ENCODE assay signal across 11 mouse cellular contexts in the genomic region with DNA sequence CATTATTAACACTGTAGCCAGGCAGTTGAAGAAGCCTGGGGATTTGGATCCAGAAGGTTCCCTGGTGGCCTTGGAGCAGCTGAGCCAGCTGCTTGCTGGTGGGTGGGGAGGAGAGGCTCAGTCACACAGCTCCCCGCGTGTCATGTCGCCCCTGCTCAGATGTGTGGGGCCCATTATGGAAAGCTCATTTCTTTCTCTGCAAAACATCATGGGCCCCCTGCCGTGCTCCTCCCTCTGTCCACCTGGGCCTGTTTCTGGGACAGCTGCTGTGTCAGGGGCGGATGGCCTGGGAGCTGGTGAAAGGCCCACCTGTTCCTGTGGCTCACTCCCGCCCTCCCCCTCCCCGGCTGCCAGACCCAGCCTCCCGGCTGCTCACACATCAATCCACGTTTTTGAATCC. TPM values are rescaled to one million over a fixed set of nuclear protein-coding genes. Genes with fewer than 3 reads are reported as not detected.
DNase-seq lines count a peak whose midpoint lies in the region; ATAC-seq and TF ChIP-seq lines count a peak whose summit lies in the region.
"Had no signal": no experiment of that assay in that cellular context is flagged by ENCODE, and none has a peak within 500 bp of the region (broad histone marks: within the 10 kb centered on the region; RNA-seq: fewer than 3 reads in every experiment).

No protein-coding gene starts in this region.

- DNase-seq in hindbrain, embryonic 11.5 days (ENCODE audit: low spot score), result peak; percentile 39
- DNase-seq in limb, embryonic 14.5 days (ENCODE audit: low spot score), result no peak
- peak; percentile 78 for DNase-seq in thymus, postnatal 0 days (ENCODE audit: low spot score)
- no peak for DNase-seq in spleen, postnatal 4 days (ENCODE audit: low spot score in 2 of 2)
- no peak for DNase-seq in adrenal gland, adult 18-20 months (ENCODE audit: low spot score in 2 of 2)
- DNase-seq: liver, embryonic 13.5 days had no signal

- H3K4me1 ChIP-seq in hindbrain, embryonic 11.5 days (replicated peaks; ENCODE audit: control insufficient read depth, insufficient read depth, low read length), result peaks cover 18% of the 10 kb centered on the region
- peaks cover 25% of the 10 kb centered on the region for H3K4me1 ChIP-seq in hindbrain, embryonic 16.5 days (ENCODE audit: control insufficient read depth, insufficient read depth, low read depth, low read length)
- H3K4me1 ChIP-seq in forebrain, embryonic 13.5 days, result peaks cover 39% of the 10 kb centered on the region
- H3K4me1 ChIP-seq in limb, embryonic 14.5 days (ENCODE audit: control insufficient read depth, insufficient read depth, low read length), result peaks cover 36% of the 10 kb centered on the region
- H3K4me1 ChIP-seq: liver, embryonic 13.5 days had no signal

- H3K36me3 ChIP-seq in hindbrain, embryonic 11.5 days (ENCODE audit: control insufficient read depth, insufficient read depth, low read length), result no peaks in the 10 kb centered on the region
- no peaks in the 10 kb centered on the region for H3K36me3 ChIP-seq in hindbrain, embryonic 16.5 days (ENCODE audit: control insufficient read depth, insufficient read depth, low read length)
- H3K36me3 ChIP-seq in forebrain, embryonic 13.5 days (ENCODE audit: poor library complexity, severe bottlenecking), result no peaks in the 10 kb centered on the region
- no peaks in the 10 kb centered on the region for H3K36me3 ChIP-seq in limb, embryonic 14.5 days (ENCODE audit: control insufficient read depth, insufficient read depth, low read length)
- H3K36me3 ChIP-seq: heart, embryonic 15.5 days; liver, embryonic 13.5 days had no signal

- no peak overlapping the region for H3K9ac ChIP-seq in hindbrain, embryonic 11.5 days (ENCODE audit: low read depth, low read length)
- H3K9ac ChIP-seq in hindbrain, embryonic 16.5 days (ENCODE audit: low read depth, low read length), result no peak overlapping the region
- H3K9ac ChIP-seq in forebrain, embryonic 13.5 days, result no peak overlapping the region
- H3K9ac ChIP-seq in limb, embryonic 14.5 days (ENCODE audit: low read depth, low read length, severe bottlenecking), result no peak overlapping the region
- H3K9ac ChIP-seq: heart, embryonic 15.5 days; liver, embryonic 13.5 days had no signal

- H3K27ac ChIP-seq in hindbrain, embryonic 11.5 days (ENCODE audit: low read depth, low read length), result no peak overlapping the region; the same call in 1 of the 2 replicates
- no peak overlapping the region for H3K27ac ChIP-seq in hindbrain, embryonic 16.5 days (ENCODE audit: low read depth, low read length)
- H3K27ac ChIP-seq in forebrain, embryonic 13.5 days, result no peak overlapping the region
- H3K27ac ChIP-seq in limb, embryonic 14.5 days (replicated peaks; ENCODE audit: low read depth, low read length), result no peak overlapping the region
- H3K27ac ChIP-seq: heart, embryonic 15.5 days; liver, embryonic 13.5 days had no signal

- peak; percentile 34 for ATAC-seq in hindbrain, embryonic 11.5 days (ENCODE audit: low FRiP score)
- ATAC-seq in hindbrain, embryonic 16.5 days, result no peak
- ATAC-seq in forebrain, embryonic 13.5 days, result peak; percentile 28; the same call in 1 of the 2 replicates
- ATAC-seq in limb, embryonic 14.5 days (ENCODE audit: low FRiP score, low read depth), result peak; percentile 76
- ATAC-seq: intestine, postnatal 0 days had no signal

- TF ChIP-seq POLR2A in limb, embryonic 14.5 days (IDR thresholded peaks at IDR 0.05; ENCODE audit: borderline replicate concordance, extremely low read depth, insufficient read depth, insufficient read length), result no peak

- no peaks in the 10 kb centered on the region for H3K9me3 ChIP-seq in hindbrain, embryonic 11.5 days (ENCODE audit: control insufficient read depth, low read length)
- no peaks in the 10 kb centered on the region for H3K9me3 ChIP-seq in hindbrain, embryonic 16.5 days (ENCODE audit: control insufficient read depth, low read length)
- H3K9me3 ChIP-seq in forebrain, embryonic 13.5 days (replicated peaks), result no peaks in the 10 kb centered on the region
- H3K9me3 ChIP-seq in limb, embryonic 14.5 days (ENCODE audit: control insufficient read depth, low read length), result no peaks in the 10 kb centered on the region
- H3K9me3 ChIP-seq: heart, embryonic 15.5 days; liver, embryonic 13.5 days had no signal

- H3K4me3 ChIP-seq in hindbrain, embryonic 11.5 days (ENCODE audit: low read depth, low read length), result no peak overlapping the region
- H3K4me3 ChIP-seq in hindbrain, embryonic 16.5 days (ENCODE audit: low read length), result no peak overlapping the region
- no peak overlapping the region for H3K4me3 ChIP-seq in forebrain, embryonic 13.5 days
- H3K4me3 ChIP-seq in limb, embryonic 14.5 days (replicated peaks; ENCODE audit: low read length), result no peak overlapping the region
- H3K4me3 ChIP-seq: heart, embryonic 15.5 days; liver, embryonic 13.5 days had no signal

- H3K4me2 ChIP-seq in hindbrain, embryonic 11.5 days (replicated peaks; ENCODE audit: low read depth, low read length), result no peak overlapping the region
- no peak overlapping the region for H3K4me2 ChIP-seq in hindbrain, embryonic 16.5 days (ENCODE audit: low read length)
- no peak overlapping the region for H3K4me2 ChIP-seq in forebrain, embryonic 13.5 days
- no peak overlapping the region for H3K4me2 ChIP-seq in limb, embryonic 14.5 days (replicated peaks; ENCODE audit: low read depth, low read length, severe bottlenecking)
- H3K4me2 ChIP-seq: heart, embryonic 15.5 days; liver, embryonic 13.5 days had no signal

- no peaks in the 10 kb centered on the region for H3K27me3 ChIP-seq in hindbrain, embryonic 11.5 days (ENCODE audit: control insufficient read depth, insufficient read depth, low read length)
- no peaks in the 10 kb centered on the region for H3K27me3 ChIP-seq in hindbrain, embryonic 16.5 days (replicated peaks; ENCODE audit: control insufficient read depth, insufficient read depth, low read length)
- H3K27me3 ChIP-seq in forebrain, embryonic 13.5 days, result no peaks in the 10 kb centered on the region; the same call in 1 of the 2 replicates
- H3K27me3 ChIP-seq in limb, embryonic 14.5 days (ENCODE audit: control insufficient read depth, insufficient read depth, low read length), result no peaks in the 10 kb centered on the region

- WGBS in hindbrain, embryonic 11.5 days, result 32% methylated on average over 9 of the region's 9 CpGs
- 16% methylated on average over 9 of the region's 9 CpGs for WGBS in hindbrain, embryonic 16.5 days
- WGBS in forebrain, embryonic 13.5 days, result 28% methylated on average over 9 of the region's 9 CpGs
- 14% methylated on average over 9 of the region's 9 CpGs for WGBS in limb, embryonic 14.5 days

RNA-seq across cellular contexts. Expression of a gene that starts 7.0 kb away (rescaled TPM):
- 7.8 and 11.0 TPM in 2 replicates for polyA plus RNA-seq in hindbrain, embryonic 11.5 days (2014; fragmentation: Nextera tagmentation; extraction: Ambion mirVana)
- 13.3 and 14.0 TPM in 2 replicates for polyA plus RNA-seq in hindbrain, embryonic 16.5 days (2015; fragmentation: Nextera tagmentation; extraction: Ambion mirVana)
- polyA plus RNA-seq in forebrain, embryonic 13.5 days (2015; fragmentation: Nextera tagmentation; extraction: Ambion mirVana), result 38.5 and 43.7 TPM in 2 replicates
- polyA plus RNA-seq in limb, embryonic 14.5 days (2012; rRNA removed), result 21.9 and 22.6 TPM in 2 replicates
- 6.4 and 8.5 TPM in 2 replicates for polyA plus RNA-seq in limb, embryonic 14.5 days (2014; fragmentation: Nextera tagmentation; extraction: Ambion mirVana)
- 4.1 and 4.3 TPM in 2 replicates for polyA plus RNA-seq in thymus, postnatal 0 days (2015; fragmentation: Nextera tagmentation; extraction: Ambion mirVana)
- 1 to 10 TPM; 1.3 to 6.1 TPM for total RNA-seq in adrenal gland, adult 18-20 months (2021)
- total RNA-seq: megakaryocyte progenitor cell, adult 5-6 weeks had no signal

RNA-seq across cellular contexts. Expression of a gene that starts 16.0 kb away (rescaled TPM):
- polyA plus RNA-seq in hindbrain, embryonic 11.5 days (2014; fragmentation: Nextera tagmentation; extraction: Ambion mirVana), result 31.4 and 40.3 TPM in 2 replicates
- polyA plus RNA-seq in hindbrain, embryonic 16.5 days (2015; fragmentation: Nextera tagmentation; extraction: Ambion mirVana), result 32.3 and 34.5 TPM in 2 replicates
- 38.1 and 41.9 TPM in 2 replicates for polyA plus RNA-seq in forebrain, embryonic 13.5 days (2015; fragmentation: Nextera tagmentation; extraction: Ambion mirVana)
- polyA plus RNA-seq in limb, embryonic 14.5 days (2012; rRNA removed), result 19.4 and 23.5 TPM in 2 replicates
- polyA plus RNA-seq in limb, embryonic 14.5 days (2014; fragmentation: Nextera tagmentation; extraction: Ambion mirVana), result 10.0 and 14.1 TPM in 2 replicates
- 13.7 and 22.1 TPM in 2 replicates for polyA plus RNA-seq in thymus, postnatal 0 days (2015; fragmentation: Nextera tagmentation; extraction: Ambion mirVana)
- 1 to 10 TPM; 7.1 to 9.0 TPM for total RNA-seq in adrenal gland, adult 18-20 months (2021)

Comparison
In these comparisons a context has a peak if more than half of its experiments do, and no peak if none do; other contexts are left out.
1. DNase-seq: peak in hindbrain, embryonic 11.5 days (single experiment) and thymus, postnatal 0 days (single experiment); none in limb, embryonic 14.5 days (single experiment), spleen, postnatal 4 days (0 of 2) and adrenal gland, adult 18-20 months (0 of 2).